Mouse (Mus musculus) thymus, postnatal 10 days (tissue): ENCODE measurements around the gene Abcb4.
"Not testable (repeated sequence)": the region's sequence is repeated elsewhere in the genome, so short reads cannot be mapped to it uniquely, and the experiment has no call there.

Experiments used
- DNase-seq, 2 experiments: peaks; one replicate each; pipeline ENCODE4 v3.0.0; 2021; ENCODE audit warnings: low spot score in 2 of 2

The Abcb4 gene

GRCm38 (mm10) chr5:8904539-8904938 lies 11.0 kb downstream of the Abcb4 start:
- DNase-seq: no peak

- peak; percentile 28 to 39 for DNase-seq
Observed at GRCm38 (mm10) chr5:8911567-8912198, 18.2 kb downstream of the Abcb4 start.

- no peak for DNase-seq
Observed at GRCm38 (mm10) chr5:8916400-8916799, 22.9 kb downstream of the Abcb4 start.

- DNase-seq: no peak
Observed at GRCm38 (mm10) chr5:8917069-8917468, 23.6 kb downstream of the Abcb4 start.

GRCm38 (mm10) chr5:8928440-8928839 lies 34.9 kb downstream of the Abcb4 start:
- no peak for DNase-seq

- no peak for DNase-seq
Observed at GRCm38 (mm10) chr5:8937965-8938364, 44.4 kb downstream of the Abcb4 start.

GRCm38 (mm10) chr5:8941266-8941665 lies 47.7 kb downstream of the Abcb4 start:
- DNase-seq: not testable (repeated sequence)

- DNase-seq: no peak
Observed at GRCm38 (mm10) chr5:8943836-8944235, 50.3 kb downstream of the Abcb4 start.

- no peak for DNase-seq
Observed at GRCm38 (mm10) chr5:8947423-8948110, 54.0 kb downstream of the Abcb4 start.

- no peak for DNase-seq
Observed at GRCm38 (mm10) chr5:8953660-8954059, 60.1 kb downstream of the Abcb4 start.

- DNase-seq: no peak
Observed at GRCm38 (mm10) chr5:8955544-8955943, 62.0 kb downstream of the Abcb4 start.

- DNase-seq: no peak
Observed at GRCm38 (mm10) chr5:8960534-8960933, 67.0 kb downstream of the Abcb4 start.

GRCm38 (mm10) chr5:8964487-8964886 lies 71.0 kb downstream of the Abcb4 start:
- no peak for DNase-seq

- no peak for DNase-seq
Observed at GRCm38 (mm10) chr5:8970694-8971093, 77.2 kb downstream of the Abcb4 start.

- DNase-seq: no peak
Observed at GRCm38 (mm10) chr5:8972355-8972754, 78.8 kb downstream of the Abcb4 start.

- DNase-seq: no peak
Observed at GRCm38 (mm10) chr5:8974721-8975120, 81.2 kb downstream of the Abcb4 start.

- DNase-seq: no peak
Observed at GRCm38 (mm10) chr5:8985470-8985869, 92.0 kb downstream of the Abcb4 start.

GRCm38 (mm10) chr5:8987925-8988324 lies 94.4 kb downstream of the Abcb4 start:
- DNase-seq: no peak

GRCm38 (mm10) chr5:8990526-8990925 lies 97.0 kb downstream of the Abcb4 start:
- DNase-seq: no peak

GRCm38 (mm10) chr5:8991626-8992025 lies 98.1 kb downstream of the Abcb4 start:
- DNase-seq: no peak

GRCm38 (mm10) chr5:8995966-8996685 lies 102.6 kb downstream of the Abcb4 start:
- DNase-seq: no peak

GRCm38 (mm10) chr5:8996686-8997512 lies 103.4 kb downstream of the Abcb4 start, which contains the start of gene Crot:
TSS of gene Crot (minus strand) at chr5:8997324.
- peak; percentile 88 to 93 for DNase-seq
